Mouse (Mus musculus) stomach, postnatal 0 days (tissue): Measurements from ENCODE around the gene Hist1h3b. TPM values are rescaled to one million over a fixed set of nuclear protein-coding genes. Genes with fewer than 3 reads are reported as not detected.
"Not testable (repeated sequence)": the region's sequence is repeated elsewhere in the genome, so short reads cannot be mapped to it uniquely, and the experiment has no call there.

ENCODE experiments used
- ATAC-seq: fragments of 200-750 bp; cut with Nextera tagmentation; 2 replicates; pipeline ENCODE4 v1.8.0; 2017; ENCODE audit not compliant: low FRiP score, low TSS enrichment
- DNase-seq: peaks from one replicate; pipeline ENCODE4 v3.0.0-alpha.2; 2016; ENCODE audit warnings: low spot score
- H3K27ac ChIP-seq: fragments of 300-500 bp; sonication (generic); replicated peaks from 2 replicates; pipeline ENCODE4 v1.5.1; 2014; ENCODE audit warnings: mild to moderate bottlenecking, control low read depth
- H3K27me3 ChIP-seq: fragments of 300-500 bp; sonication (generic); 2 replicates; pipeline ENCODE4 v1.6.1; 2014; ENCODE audit warnings: low read length; ENCODE audit not compliant: control insufficient read depth, insufficient read depth
- H3K36me3 ChIP-seq: fragments of 300-500 bp; sonication (generic); 2 replicates; pipeline ENCODE4 v1.6.1; 2014; ENCODE audit warnings: low read length, mixed read lengths; ENCODE audit not compliant: control insufficient read depth, insufficient read depth
- H3K4me1 ChIP-seq: fragments of 300-500 bp; sonication (generic); replicated peaks from 2 replicates; pipeline ENCODE4 v1.6.1; 2014; ENCODE audit warnings: antibody characterized with exemption; ENCODE audit not compliant: control insufficient read depth, insufficient read depth
- H3K4me2 ChIP-seq: fragments of 300-500 bp; sonication (generic); replicated peaks from 2 replicates; pipeline ENCODE4 v1.6.1; 2014; ENCODE audit warnings: low read depth, mild to moderate bottlenecking, control low read depth, moderate library complexity
- H3K4me3 ChIP-seq: fragments of 300-500 bp; sonication (generic); 2 replicates; pipeline ENCODE4 v1.5.1; 2014; ENCODE audit warnings: low read depth, low read length, control low read depth
- H3K9ac ChIP-seq: fragments of 300-500 bp; sonication (generic); 2 replicates; pipeline ENCODE4 v1.6.1; 2014; ENCODE audit warnings: mild to moderate bottlenecking, low read length, control low read depth, mixed read lengths
- H3K9me3 ChIP-seq: fragments of 300-500 bp; sonication (generic); 2 replicates; pipeline ENCODE4 v1.6.1; 2016; ENCODE audit warnings: low read length; ENCODE audit not compliant: control insufficient read depth
- CTCF ChIP-seq: IDR thresholded peaks from 2 replicates; pipeline ENCODE4 v1.5.1; 2016; ENCODE audit warnings: antibody characterized with exemption, low read depth, mild to moderate bottlenecking, moderate library complexity
- EP300 ChIP-seq: optimal IDR thresholded peaks from 2 replicates; pipeline ENCODE3; 2016; ENCODE audit warnings: antibody characterized with exemption
- WGBS: fragments of 180-500 bp; shearing (Covaris S2); extraction: QIAGEN DNeasy Blood & Tissue Kit; methylation state at CpG from one replicate; pipeline ENCODE4 v1.1.7; 2014; 5-methylcytosine and 5-hydroxymethylcytosine counted together
- polyA plus RNA-seq: library from polyadenylated mRNA; unstranded; fragments of >200 nt; fragmentation: Nextera tagmentation; extraction: Ambion mirVana; gene quantifications from 2 replicates; pipeline ENCODE4 v1.2.1, GENCODE M21; 2015

The Hist1h3b gene
- polyA plus RNA-seq, 1 experiment from 2014 or later, result 6.7 TPM

DNA sequence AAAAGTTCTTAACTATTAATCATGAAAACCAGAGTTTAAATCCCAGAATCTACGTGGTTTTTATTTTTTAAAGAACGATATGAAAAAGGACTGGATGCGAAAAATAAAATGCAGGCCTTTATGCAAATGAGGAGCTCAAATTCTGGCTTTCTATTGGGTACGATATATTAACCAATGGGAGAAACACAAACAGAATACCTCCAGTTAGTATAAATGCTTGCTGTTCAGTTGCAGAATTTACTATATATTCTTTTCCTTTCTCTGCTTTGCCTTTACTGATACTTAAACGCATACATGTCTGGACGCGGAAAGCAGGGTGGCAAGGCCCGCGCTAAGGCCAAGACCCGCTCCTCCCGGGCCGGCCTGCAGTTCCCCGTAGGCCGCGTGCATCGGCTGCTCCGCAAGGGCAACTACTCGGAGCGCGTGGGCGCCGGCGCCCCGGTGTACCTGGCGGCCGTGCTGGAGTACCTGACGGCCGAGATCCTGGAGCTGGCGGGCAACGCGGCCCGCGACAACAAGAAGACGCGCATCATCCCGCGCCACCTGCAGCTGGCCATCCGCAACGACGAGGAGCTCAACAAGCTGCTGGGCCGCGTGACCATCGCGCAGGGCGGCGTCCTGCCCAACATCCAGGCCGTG lies 1.1 kb upstream of the Hist1h3b start, which contains the start of gene Hist1h2ab:
Gene Hist1h2ab, plus strand, starts transcription at position 288 of the 639 bp plus-strand sequence.
- WGBS, result 2% methylated on average over 27 of the region's 47 CpGs
- DNase-seq (peak; percentile 66), ATAC-seq (peak; percentile 38; the same call in 1 of the 2 replicates)
- Histone ChIP-seq H3K4me2 (peak within 1 kb of the TSS; percentile 55), H3K27ac (peak within 1 kb of the TSS; percentile 90), H3K9ac (peak within 1 kb of the TSS; percentile 18; the same call in 1 of the 2 replicates), H3K4me3 (peak within 1 kb of the TSS; percentile 31)
- not testable (repeated sequence) for H3K9me3 ChIP-seq, H3K27me3 ChIP-seq, H3K4me1 ChIP-seq, H3K36me3 ChIP-seq
- TF ChIP-seq CTCF, result peak; percentile 17; the same call in 1 of the 2 replicates

DNA sequence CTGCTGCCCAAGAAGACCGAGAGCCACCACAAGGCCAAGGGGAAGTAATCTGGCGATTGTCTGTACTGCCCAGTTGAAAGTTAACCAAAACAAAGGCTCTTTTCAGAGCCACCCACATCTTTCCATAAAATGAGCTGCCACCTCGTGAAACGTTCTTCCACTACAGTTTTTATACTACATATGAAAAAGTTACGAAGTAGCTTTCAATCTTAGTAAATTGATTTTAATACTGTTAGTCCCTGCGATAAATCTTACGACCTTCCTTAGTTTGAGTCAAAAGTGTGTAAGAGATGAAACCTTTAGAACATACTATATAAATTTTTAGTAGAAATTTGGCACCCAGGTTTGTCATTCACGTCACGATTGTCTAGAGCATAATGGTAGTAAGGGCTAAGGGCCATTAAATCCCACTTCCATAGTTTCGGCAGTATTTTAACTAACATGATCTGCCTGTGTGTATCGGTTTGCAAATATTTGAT lies 550 bp upstream of the Hist1h3b start:
- no peaks in the 10 kb centered on the region for H3K36me3 ChIP-seq
- H3K27ac ChIP-seq, result peak overlapping the region; percentile 90
- WGBS, result 1% methylated on average over 11 of the region's 11 CpGs
- no peak for ATAC-seq
- DNase-seq, result no peak
- peak overlapping the region; percentile 55 for H3K4me2 ChIP-seq
- H3K9ac ChIP-seq, result peak overlapping the region; percentile 18; the same call in 1 of the 2 replicates
- H3K4me3 ChIP-seq, result peak overlapping the region; percentile 31
- TF ChIP-seq EP300, result no peak
- no peaks in the 10 kb centered on the region for H3K4me1 ChIP-seq
- H3K9me3 ChIP-seq, result no peaks in the 10 kb centered on the region
- H3K27me3 ChIP-seq, result no peaks in the 10 kb centered on the region

DNA sequence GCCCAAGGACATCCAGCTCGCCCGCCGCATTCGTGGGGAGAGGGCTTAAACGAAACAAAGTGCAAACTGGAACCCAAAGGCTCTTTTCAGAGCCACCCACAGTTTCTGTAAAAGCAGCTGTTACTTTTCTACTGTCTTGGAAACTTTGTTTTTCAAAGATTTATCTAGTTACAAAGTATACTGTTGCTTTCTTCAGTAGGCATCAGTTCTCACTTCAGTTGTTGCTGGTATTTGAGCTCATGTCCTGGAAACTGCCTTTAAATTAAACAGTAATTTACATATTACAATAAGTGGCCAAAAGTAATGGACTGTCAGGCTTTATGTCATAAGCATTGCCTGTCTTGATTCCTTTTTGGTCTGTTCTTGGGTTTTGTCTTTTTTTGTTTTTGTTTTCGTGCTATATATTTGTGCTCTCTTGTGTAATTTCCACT lies 690 bp downstream of the Hist1h3b start:
- ATAC-seq (no peak), DNase-seq (no peak)
- no peaks in the 10 kb centered on the region for H3K9me3 ChIP-seq
- peak overlapping the region; percentile 47 for H3K9ac ChIP-seq
- 0 out of 2 replicates have a peak overlapping the region, but pooled peaks have one; percentile 18 for H3K27ac ChIP-seq
- H3K4me3 ChIP-seq, result peak overlapping the region; percentile 20
- 6% methylated on average over 6 of the region's 6 CpGs for WGBS
- no peaks in the 10 kb centered on the region for H3K36me3 ChIP-seq
- no peaks in the 10 kb centered on the region for H3K4me1 ChIP-seq
- TF ChIP-seq CTCF, result no peak
- no peak for TF ChIP-seq EP300
- H3K27me3 ChIP-seq, result no peaks in the 10 kb centered on the region
- peak overlapping the region; percentile 40 for H3K4me2 ChIP-seq

DNA sequence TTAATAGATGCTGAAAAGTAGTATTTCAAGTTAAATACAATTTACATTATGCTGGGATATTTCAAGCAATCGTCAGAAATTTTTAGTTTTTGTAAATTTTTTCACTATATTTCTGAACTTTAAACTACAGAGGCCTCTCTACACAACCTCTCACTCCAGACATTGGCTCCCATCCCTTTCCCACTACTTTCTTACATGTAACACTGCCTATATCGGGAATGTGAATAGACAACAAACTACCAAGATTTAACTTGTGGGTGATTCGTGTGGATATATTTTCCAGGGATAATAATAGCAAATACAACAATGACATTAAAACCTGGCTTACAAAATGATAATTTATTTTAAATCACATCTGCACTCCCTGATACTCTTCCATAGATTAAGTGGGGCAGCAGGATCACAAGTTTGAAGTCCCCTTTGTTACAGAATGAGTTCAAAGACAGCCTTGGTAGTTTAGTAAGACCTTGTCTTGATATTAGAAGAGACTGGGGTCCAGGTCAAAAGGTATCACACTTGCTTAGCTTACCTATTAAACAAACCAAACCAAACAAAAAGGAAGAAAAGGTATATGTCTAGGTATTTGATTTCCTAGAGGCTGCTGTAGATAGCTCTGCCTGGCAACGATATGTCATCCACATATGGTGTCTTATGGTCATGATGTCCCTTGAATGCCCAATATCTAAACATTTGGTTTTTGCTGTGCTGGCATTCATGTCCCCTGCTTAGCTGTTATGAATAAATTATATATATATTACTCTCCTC lies 1.4 kb downstream of the Hist1h3b start:
- no peak overlapping the region for H3K9ac ChIP-seq
- no peaks in the 10 kb centered on the region for H3K27me3 ChIP-seq
- H3K36me3 ChIP-seq, result no peaks in the 10 kb centered on the region
- H3K4me2 ChIP-seq, result no peak overlapping the region
- ATAC-seq (no peak), DNase-seq (no peak)
- H3K9me3 ChIP-seq, result no peaks in the 10 kb centered on the region
- 36% methylated on average over 4 of the region's 4 CpGs for WGBS
- TF ChIP-seq EP300, result no peak
- no peak for TF ChIP-seq CTCF
- H3K27ac ChIP-seq, result no peak overlapping the region
- H3K4me3 ChIP-seq, result no peak overlapping the region
- H3K4me1 ChIP-seq, result no peaks in the 10 kb centered on the region

DNA sequence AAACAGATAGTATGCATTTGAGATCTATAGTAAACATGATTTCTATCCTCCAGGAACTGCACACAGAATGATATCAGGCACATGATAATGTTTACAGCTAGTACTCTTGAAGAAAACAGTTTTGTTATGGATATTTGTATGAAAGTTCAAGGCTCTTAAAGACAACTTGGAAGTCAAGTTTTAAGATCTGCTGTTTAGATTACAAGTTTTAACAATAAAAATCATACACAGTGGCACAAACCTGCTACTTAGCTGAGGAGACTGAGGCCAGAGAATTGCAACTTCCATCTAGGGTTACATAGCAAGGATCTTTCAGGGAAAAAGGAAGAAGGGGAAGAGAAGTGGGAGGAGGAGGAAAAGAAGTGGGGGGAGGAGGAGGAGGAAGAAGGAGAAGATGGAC lies 2.9 kb downstream of the Hist1h3b start:
- no peak overlapping the region for H3K4me3 ChIP-seq
- no peak overlapping the region for H3K27ac ChIP-seq
- TF ChIP-seq CTCF, result no peak
- TF ChIP-seq EP300, result no peak
- no peaks in the 10 kb centered on the region for H3K9me3 ChIP-seq
- ATAC-seq (no peak), DNase-seq (no peak)
- no peak overlapping the region for H3K9ac ChIP-seq
- H3K4me2 ChIP-seq, result no peak overlapping the region
- no peaks in the 10 kb centered on the region for H3K36me3 ChIP-seq
- no peaks in the 10 kb centered on the region for H3K27me3 ChIP-seq
- no peaks in the 10 kb centered on the region for H3K4me1 ChIP-seq

DNA sequence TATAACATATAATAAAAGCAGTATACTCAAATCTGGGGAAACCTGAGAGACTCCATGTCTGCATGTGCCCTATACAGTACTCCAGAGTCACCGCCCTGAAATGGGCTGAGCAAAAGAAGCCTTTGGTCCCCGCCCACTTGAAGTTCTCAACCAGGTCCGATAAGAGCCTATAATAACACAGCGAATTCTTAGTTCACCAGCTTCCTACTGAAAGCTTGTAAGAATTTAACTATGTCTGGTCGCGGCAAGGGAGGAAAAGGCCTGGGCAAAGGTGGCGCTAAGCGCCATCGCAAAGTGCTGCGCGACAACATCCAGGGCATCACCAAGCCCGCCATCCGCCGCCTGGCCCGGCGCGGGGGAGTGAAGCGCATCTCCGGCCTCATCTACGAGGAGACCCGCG lies 4.7 kb downstream of the Hist1h3b start, which contains the start of gene Hist1h4b:
Gene Hist1h4b, plus strand, starts transcription at position 224 of the 400 bp plus-strand sequence.
- no peaks in the 10 kb centered on the region for H3K36me3 ChIP-seq
- DNase-seq, result peak; percentile 91
- no peaks in the 10 kb centered on the region for H3K9me3 ChIP-seq
- H3K27me3 ChIP-seq, result no peaks in the 10 kb centered on the region
- H3K4me3 ChIP-seq, result peak within 1 kb of the TSS; percentile 35
- no peaks in the 10 kb centered on the region for H3K4me1 ChIP-seq
- H3K4me2 ChIP-seq, result peak within 1 kb of the TSS; percentile 52
- H3K9ac ChIP-seq, result peak within 1 kb of the TSS; percentile 61
- peak within 1 kb of the TSS; percentile 90 for H3K27ac ChIP-seq
- no peak for TF ChIP-seq CTCF
- TF ChIP-seq EP300, result peak; percentile 74
- peak; percentile 79 for ATAC-seq
- 0% methylated on average over 17 of the region's 22 CpGs for WGBS
